Mouse (Mus musculus) CD4-positive helper T cell, adult 2 months (primary cell): ENCODE measurements at regions not wholly inside any gene's neighbourhood (a gene's known extent, or its start where the extent isn't known, plus 50 kb on each side); places are given as distances from the start of the nearest gene placed in this dataset.

Experiments
- DNase-seq: peaks from one replicate; pipeline ENCODE4 v3.0.0-alpha.2; 2012; ENCODE audit warnings: low read depth, missing footprints, low spot score

- DNase-seq, result no peak
Observed at GRCm38 (mm10) chr1:23207843-23208242, 105.8 kb upstream of the 4933415F23Rik start.

- DNase-seq, result no peak
Observed at GRCm38 (mm10) chr1:23207024-23207423, 105.0 kb upstream of the 4933415F23Rik start.

- DNase-seq, result no peak
Observed at GRCm38 (mm10) chr1:23202511-23203435, 100.7 kb upstream of the 4933415F23Rik start.

GRCm38 (mm10) chr1:23200460-23200859 lies 98.4 kb upstream of the 4933415F23Rik start:
- DNase-seq, result no peak

- DNase-seq, result no peak
Observed at GRCm38 (mm10) chr1:23190316-23191005, 88.4 kb upstream of the 4933415F23Rik start.

GRCm38 (mm10) chr1:23189790-23190189 lies 87.7 kb upstream of the 4933415F23Rik start:
- no peak for DNase-seq

GRCm38 (mm10) chr1:23188216-23188615 lies 86.2 kb upstream of the 4933415F23Rik start:
- DNase-seq, result no peak

- no peak for DNase-seq
Observed at GRCm38 (mm10) chr1:23187446-23188206, 85.6 kb upstream of the 4933415F23Rik start.

- no peak for DNase-seq
Observed at GRCm38 (mm10) chr1:23184728-23185127, 82.7 kb upstream of the 4933415F23Rik start.

GRCm38 (mm10) chr1:23182541-23182940 lies 80.5 kb upstream of the 4933415F23Rik start:
- DNase-seq, result no peak

- no peak for DNase-seq
Observed at GRCm38 (mm10) chr1:23178335-23178974, 76.4 kb upstream of the 4933415F23Rik start.

GRCm38 (mm10) chr1:23174022-23174421 lies 72.0 kb upstream of the 4933415F23Rik start:
- no peak for DNase-seq

- DNase-seq, result no peak
Observed at GRCm38 (mm10) chr1:23173054-23173802, 71.2 kb upstream of the 4933415F23Rik start.

- no peak for DNase-seq
Observed at GRCm38 (mm10) chr1:23171336-23171735, 69.3 kb upstream of the 4933415F23Rik start.

GRCm38 (mm10) chr1:23170711-23171110 lies 68.7 kb upstream of the 4933415F23Rik start:
- DNase-seq, result no peak

GRCm38 (mm10) chr1:23168504-23168903 lies 66.5 kb upstream of the 4933415F23Rik start:
- DNase-seq, result no peak

GRCm38 (mm10) chr1:23163371-23163935 lies 61.4 kb upstream of the 4933415F23Rik start:
- DNase-seq, result no peak

- DNase-seq, result no peak
Observed at GRCm38 (mm10) chr1:23162766-23163165, 60.7 kb upstream of the 4933415F23Rik start.
